Comparison of ENCODE assay signal across 13 mouse cellular contexts in the genomic region with DNA sequence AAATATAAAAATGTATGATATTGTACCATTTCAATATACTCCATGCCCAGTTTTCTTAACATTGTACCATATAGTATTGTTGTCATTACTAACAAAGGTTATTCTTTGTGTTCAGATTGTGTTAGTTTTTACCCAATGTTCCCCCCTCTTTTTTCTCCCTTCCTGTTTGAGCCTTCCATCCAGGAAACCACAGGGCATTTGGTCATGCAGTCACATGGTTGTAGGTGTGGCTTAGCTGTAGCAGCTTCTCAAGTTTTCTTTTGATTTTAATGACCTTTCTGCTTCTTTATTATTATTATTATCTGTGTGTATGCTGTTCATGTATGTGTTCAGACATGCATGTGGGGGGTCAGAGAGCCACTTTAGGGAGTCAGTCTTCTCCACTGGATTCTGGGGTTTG.
"Had no signal": no experiment of that assay in that cellular context is flagged by ENCODE, and none has a peak within 500 bp of the region (broad histone marks: within the 10 kb centered on the region; RNA-seq: fewer than 3 reads in every experiment).

No protein-coding gene starts in this region.

- DNase-seq: kidney, adult 2 months; kidney, postnatal 14 days; layer of hippocampus, postnatal 36 days; lung, embryonic 14.5 days; lung, postnatal 36 days; midbrain, embryonic 14.5 days; retina, postnatal 1 day; thymus, postnatal 36 days had no signal

- H3K4me2 ChIP-seq: kidney, embryonic 15.5 days; limb, embryonic 15.5 days; liver, embryonic 12.5 days; lung, embryonic 14.5 days; neural tube, embryonic 12.5 days had no signal

- ATAC-seq: intestine, embryonic 16.5 days; liver, embryonic 12.5 days had no signal

- H3K27me3 ChIP-seq: kidney, embryonic 15.5 days; limb, embryonic 15.5 days; liver, embryonic 12.5 days; neural tube, embryonic 12.5 days had no signal

- H3K9ac ChIP-seq: kidney, embryonic 15.5 days; limb, embryonic 15.5 days; liver, embryonic 12.5 days; lung, embryonic 14.5 days; neural tube, embryonic 12.5 days had no signal

- H3K4me1 ChIP-seq: kidney, embryonic 15.5 days; limb, embryonic 15.5 days; liver, embryonic 12.5 days; neural tube, embryonic 12.5 days had no signal

- H3K9me3 ChIP-seq: kidney, embryonic 15.5 days; limb, embryonic 15.5 days; liver, embryonic 12.5 days; neural tube, embryonic 12.5 days had no signal

- H3K4me3 ChIP-seq: kidney, embryonic 15.5 days; limb, embryonic 15.5 days; liver, embryonic 12.5 days; neural tube, embryonic 12.5 days had no signal

- H3K27ac ChIP-seq: kidney, embryonic 15.5 days; limb, embryonic 15.5 days; liver, embryonic 12.5 days; neural tube, embryonic 12.5 days had no signal
